Mouse (Mus musculus): ENCODE measurements around the gene Rergl. TPM values are rescaled to one million over a fixed set of nuclear protein-coding genes. Genes with fewer than 3 reads are reported as not detected.

The Rergl gene
- polyA plus RNA-seq (2012; rRNA removed) = not detected in 2 replicates

- Histone ChIP-seq H3K27ac (ENCODE audit: control insufficient read depth, insufficient read depth, low read length) (no peak within 1 kb of the TSS), H3K4me1 (replicated peaks; ENCODE audit: control insufficient read depth, insufficient read depth, low read length) (no peaks in the 10 kb centered on the region), H3K4me3 (ENCODE audit: control insufficient read depth, insufficient read depth, low read length) (no peak within 1 kb of the TSS), H3K27me3 (ENCODE audit: control insufficient read depth, insufficient read depth, low read length) (no peaks in the 10 kb centered on the region), H3K36me3 (ENCODE audit: control insufficient read depth, insufficient read depth, low read length) (no peaks in the 10 kb centered on the region)
- no peak for TF ChIP-seq POLR2A (IDR thresholded peaks at IDR 0.05; ENCODE audit: control insufficient read depth, extremely low read depth, insufficient read depth, low read length, poor library complexity)
- TF ChIP-seq CTCF (IDR thresholded peaks at IDR 0.05; ENCODE audit: borderline replicate concordance, control insufficient read depth, extremely low read depth, insufficient read depth, low read length, poor library complexity) = no peak
- 36% methylated on average over 1 of the region's 1 CpGs for WGBS
- DNase-seq = no peak
Measured at GRCm38 (mm10) chr6:139501876-139502275, at the start of gene Rergl. Gene Rergl, minus strand, starts transcription at chr6:139501976.

GRCm38 (mm10) chr6:139538469-139538868 is 36.7 kb upstream of the Rergl start:
- Histone ChIP-seq H3K27me3 (ENCODE audit: control insufficient read depth, insufficient read depth, low read length) (no peaks in the 10 kb centered on the region), H3K4me3 (ENCODE audit: control insufficient read depth, insufficient read depth, low read length) (no peak overlapping the region), H3K4me1 (replicated peaks; ENCODE audit: control insufficient read depth, insufficient read depth, low read length) (no peaks in the 10 kb centered on the region), H3K36me3 (ENCODE audit: control insufficient read depth, insufficient read depth, low read length) (no peaks in the 10 kb centered on the region), H3K27ac (ENCODE audit: control insufficient read depth, insufficient read depth, low read length) (no peak overlapping the region)
- no peak for DNase-seq
- TF ChIP-seq CTCF (IDR thresholded peaks at IDR 0.05; ENCODE audit: borderline replicate concordance, control insufficient read depth, extremely low read depth, insufficient read depth, low read length, poor library complexity) (no peak), POLR2A (IDR thresholded peaks at IDR 0.05; ENCODE audit: control insufficient read depth, extremely low read depth, insufficient read depth, low read length, poor library complexity) (no peak)
- WGBS = 56% methylated on average over 2 of the region's 2 CpGs

- DNase-seq = no peak
- H3K4me1 ChIP-seq (replicated peaks; ENCODE audit: control insufficient read depth, insufficient read depth, low read length) = no peaks in the 10 kb centered on the region
- H3K27ac ChIP-seq (ENCODE audit: control insufficient read depth, insufficient read depth, low read length) = no peak overlapping the region
- H3K4me3 ChIP-seq (ENCODE audit: control insufficient read depth, insufficient read depth, low read length) = no peak overlapping the region
- H3K27me3 ChIP-seq (ENCODE audit: control insufficient read depth, insufficient read depth, low read length) = no peaks in the 10 kb centered on the region
- H3K36me3 ChIP-seq (ENCODE audit: control insufficient read depth, insufficient read depth, low read length) = no peaks in the 10 kb centered on the region
- no peak for TF ChIP-seq CTCF (IDR thresholded peaks at IDR 0.05; ENCODE audit: borderline replicate concordance, control insufficient read depth, extremely low read depth, insufficient read depth, low read length, poor library complexity)
- TF ChIP-seq POLR2A (IDR thresholded peaks at IDR 0.05; ENCODE audit: control insufficient read depth, extremely low read depth, insufficient read depth, low read length, poor library complexity) = no peak
Measured at GRCm38 (mm10) chr6:139525406-139525805, 23.6 kb upstream of the Rergl start.

GRCm38 (mm10) chr6:139524288-139524687 is 22.5 kb upstream of the Rergl start:
- Histone ChIP-seq H3K36me3 (ENCODE audit: control insufficient read depth, insufficient read depth, low read length) (no peaks in the 10 kb centered on the region), H3K4me3 (ENCODE audit: control insufficient read depth, insufficient read depth, low read length) (no peak overlapping the region), H3K4me1 (replicated peaks; ENCODE audit: control insufficient read depth, insufficient read depth, low read length) (no peaks in the 10 kb centered on the region), H3K27me3 (ENCODE audit: control insufficient read depth, insufficient read depth, low read length) (no peaks in the 10 kb centered on the region), H3K27ac (ENCODE audit: control insufficient read depth, insufficient read depth, low read length) (no peak overlapping the region)
- 80% methylated on average over 5 of the region's 5 CpGs for WGBS
- DNase-seq = no peak
- TF ChIP-seq CTCF (IDR thresholded peaks at IDR 0.05; ENCODE audit: borderline replicate concordance, control insufficient read depth, extremely low read depth, insufficient read depth, low read length, poor library complexity) = no peak
- no peak for TF ChIP-seq POLR2A (IDR thresholded peaks at IDR 0.05; ENCODE audit: control insufficient read depth, extremely low read depth, insufficient read depth, low read length, poor library complexity)

GRCm38 (mm10) chr6:139514938-139515510 is 13.2 kb upstream of the Rergl start:
- Histone ChIP-seq H3K27me3 (ENCODE audit: control insufficient read depth, insufficient read depth, low read length) (no peaks in the 10 kb centered on the region), H3K4me1 (replicated peaks; ENCODE audit: control insufficient read depth, insufficient read depth, low read length) (no peaks in the 10 kb centered on the region), H3K27ac (ENCODE audit: control insufficient read depth, insufficient read depth, low read length) (no peak overlapping the region), H3K4me3 (ENCODE audit: control insufficient read depth, insufficient read depth, low read length) (no peak overlapping the region), H3K36me3 (ENCODE audit: control insufficient read depth, insufficient read depth, low read length) (no peaks in the 10 kb centered on the region)
- no peak for DNase-seq
- no peak for TF ChIP-seq POLR2A (IDR thresholded peaks at IDR 0.05; ENCODE audit: control insufficient read depth, extremely low read depth, insufficient read depth, low read length, poor library complexity)
- no peak for TF ChIP-seq CTCF (IDR thresholded peaks at IDR 0.05; ENCODE audit: borderline replicate concordance, control insufficient read depth, extremely low read depth, insufficient read depth, low read length, poor library complexity)
- WGBS = 75% methylated on average over 3 of the region's 3 CpGs

- DNase-seq = no peak
- no peaks in the 10 kb centered on the region for H3K27me3 ChIP-seq (ENCODE audit: control insufficient read depth, insufficient read depth, low read length)
- H3K4me1 ChIP-seq (replicated peaks; ENCODE audit: control insufficient read depth, insufficient read depth, low read length) = no peaks in the 10 kb centered on the region
- H3K4me3 ChIP-seq (ENCODE audit: control insufficient read depth, insufficient read depth, low read length) = no peak overlapping the region
- no peak for TF ChIP-seq POLR2A (IDR thresholded peaks at IDR 0.05; ENCODE audit: control insufficient read depth, extremely low read depth, insufficient read depth, low read length, poor library complexity)
- TF ChIP-seq CTCF (IDR thresholded peaks at IDR 0.05; ENCODE audit: borderline replicate concordance, control insufficient read depth, extremely low read depth, insufficient read depth, low read length, poor library complexity) = no peak
- H3K27ac ChIP-seq (ENCODE audit: control insufficient read depth, insufficient read depth, low read length) = no peak overlapping the region
- no peaks in the 10 kb centered on the region for H3K36me3 ChIP-seq (ENCODE audit: control insufficient read depth, insufficient read depth, low read length)
Measured at GRCm38 (mm10) chr6:139479730-139480129, 22.0 kb downstream of the Rergl start.

GRCm38 (mm10) chr6:139464980-139465379 is 36.8 kb downstream of the Rergl start:
- no peak for TF ChIP-seq POLR2A (IDR thresholded peaks at IDR 0.05; ENCODE audit: control insufficient read depth, extremely low read depth, insufficient read depth, low read length, poor library complexity)
- no peak for TF ChIP-seq CTCF (IDR thresholded peaks at IDR 0.05; ENCODE audit: borderline replicate concordance, control insufficient read depth, extremely low read depth, insufficient read depth, low read length, poor library complexity)
- H3K4me1 ChIP-seq (replicated peaks; ENCODE audit: control insufficient read depth, insufficient read depth, low read length) = no peaks in the 10 kb centered on the region
- 82% methylated on average over 6 of the region's 6 CpGs for WGBS
- no peak for DNase-seq
- no peak overlapping the region for H3K4me3 ChIP-seq (ENCODE audit: control insufficient read depth, insufficient read depth, low read length)
- H3K27me3 ChIP-seq (ENCODE audit: control insufficient read depth, insufficient read depth, low read length) = no peaks in the 10 kb centered on the region
- H3K36me3 ChIP-seq (ENCODE audit: control insufficient read depth, insufficient read depth, low read length) = no peaks in the 10 kb centered on the region
- H3K27ac ChIP-seq (ENCODE audit: control insufficient read depth, insufficient read depth, low read length) = no peak overlapping the region

All from thymus, adult 2 months (tissue).